Mouse (Mus musculus): ENCODE results near the gene Slc7a15. TPM values are rescaled to one million over a fixed set of nuclear protein-coding genes. Genes with fewer than 3 reads are reported as not detected.
A peak's percentile ranks its signal among the peaks of the same experiment; 100 is the strongest.

Gene Slc7a15
- total RNA-seq, 2 experiments from 2014 or later, result not detected

- DNase-seq (ENCODE audit: low spot score), result no peak
- intact Hi-C loops (cut with DNase I), result loop anchor here (5.0 kb wide), 1 partner anchor 36 kb away; no protein-coding TSS in a partner anchor
Observed at GRCm38 (mm10) chr12:8511037-8511882, 87.6 kb downstream of the Slc7a15 start.

DNA sequence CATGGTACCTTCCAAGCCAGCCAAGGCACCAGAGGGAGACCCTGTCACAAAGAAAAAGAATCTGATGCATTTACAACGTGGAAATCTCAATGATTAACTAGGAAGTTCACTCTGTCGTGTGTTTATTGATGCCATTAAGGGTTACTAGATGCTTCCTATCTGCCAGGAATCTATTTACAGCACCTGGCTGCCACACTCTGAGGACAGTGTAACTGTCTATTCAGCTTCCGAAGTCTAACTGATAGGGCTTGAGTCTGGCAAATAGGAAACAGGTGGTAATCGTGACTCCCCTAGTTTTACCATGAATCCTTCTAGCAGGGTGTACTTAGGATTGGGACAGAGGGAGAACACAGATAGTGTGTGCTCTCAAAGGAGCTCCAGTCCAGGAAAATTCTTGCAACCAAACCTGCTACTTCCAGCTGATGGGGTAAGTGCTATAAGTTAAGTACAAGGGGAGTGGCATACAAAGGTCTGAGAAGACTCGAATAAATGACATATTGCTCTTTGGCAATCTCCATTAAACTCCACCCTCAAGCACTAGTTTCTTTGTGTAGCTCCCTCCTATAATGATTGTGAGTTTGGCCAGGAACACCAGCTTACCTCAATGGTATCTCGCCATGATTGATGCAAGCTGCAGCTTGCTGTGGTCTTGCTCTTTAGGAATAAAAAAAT is 88.4 kb downstream of the Slc7a15 start:
- intact Hi-C loops (cut with DNase I), result loop anchor here (5.0 kb wide), 1 partner anchor 37 kb away; no protein-coding TSS in a partner anchor
- DNase-seq (ENCODE audit: low spot score), result no peak

GRCm38 (mm10) chr12:8509693-8510092 is 89.2 kb downstream of the Slc7a15 start:
- DNase-seq (ENCODE audit: low spot score), result no peak
- intact Hi-C loops (cut with DNase I), result loop anchor here (5.0 kb wide), 1 partner anchor 38 kb away; no protein-coding TSS in a partner anchor

DNA sequence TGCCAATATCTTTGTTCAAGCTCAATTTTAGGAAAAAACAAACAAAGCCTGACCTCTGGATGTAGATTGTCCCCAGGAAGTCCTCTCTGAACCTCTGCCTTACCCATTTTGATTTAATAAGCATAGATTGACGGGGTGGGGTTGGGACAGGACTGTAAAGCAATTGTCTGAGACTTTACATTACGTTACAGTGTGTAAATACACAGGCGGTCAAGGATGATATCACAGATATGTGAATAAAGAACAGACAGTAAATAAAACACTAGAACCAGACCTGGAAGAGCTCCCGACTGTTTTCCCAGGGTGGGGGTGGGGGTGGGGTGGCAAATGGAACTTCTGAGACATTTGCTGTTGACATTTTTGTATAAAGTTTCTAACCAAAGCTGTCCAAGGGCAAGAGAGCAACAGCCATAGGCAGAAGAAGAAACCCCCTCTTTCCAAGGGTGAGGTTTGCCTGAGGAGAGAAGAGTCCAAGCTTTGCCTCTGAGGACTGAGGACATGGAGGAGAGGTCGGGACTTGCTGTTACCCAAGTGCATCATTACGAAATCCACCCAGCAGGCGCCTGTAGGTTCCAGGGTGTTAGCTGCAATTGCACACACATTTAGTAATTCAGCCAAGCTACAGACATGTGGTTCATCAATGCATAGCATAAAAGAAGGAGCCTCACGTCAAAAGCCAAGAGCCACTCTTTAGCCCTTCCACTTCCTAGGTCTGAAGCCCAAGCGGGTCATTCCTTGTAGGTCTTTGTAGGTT is 91.7 kb downstream of the Slc7a15 start:
- DNase-seq (ENCODE audit: low spot score), result no peak
- intact Hi-C loops (cut with DNase I), result no loop called here

GRCm38 (mm10) chr12:8504131-8504530 is 94.7 kb downstream of the Slc7a15 start:
- no peak for DNase-seq (ENCODE audit: low spot score)
- intact Hi-C loops (cut with DNase I), result no loop called here

- intact Hi-C loops (cut with DNase I), result loop anchor here (1.0 kb wide), 1 partner anchor 176 kb away; no protein-coding TSS in a partner anchor
- DNase-seq (ENCODE audit: low spot score), result no peak
Observed at GRCm38 (mm10) chr12:8502546-8502945, 96.3 kb downstream of the Slc7a15 start.

DNA sequence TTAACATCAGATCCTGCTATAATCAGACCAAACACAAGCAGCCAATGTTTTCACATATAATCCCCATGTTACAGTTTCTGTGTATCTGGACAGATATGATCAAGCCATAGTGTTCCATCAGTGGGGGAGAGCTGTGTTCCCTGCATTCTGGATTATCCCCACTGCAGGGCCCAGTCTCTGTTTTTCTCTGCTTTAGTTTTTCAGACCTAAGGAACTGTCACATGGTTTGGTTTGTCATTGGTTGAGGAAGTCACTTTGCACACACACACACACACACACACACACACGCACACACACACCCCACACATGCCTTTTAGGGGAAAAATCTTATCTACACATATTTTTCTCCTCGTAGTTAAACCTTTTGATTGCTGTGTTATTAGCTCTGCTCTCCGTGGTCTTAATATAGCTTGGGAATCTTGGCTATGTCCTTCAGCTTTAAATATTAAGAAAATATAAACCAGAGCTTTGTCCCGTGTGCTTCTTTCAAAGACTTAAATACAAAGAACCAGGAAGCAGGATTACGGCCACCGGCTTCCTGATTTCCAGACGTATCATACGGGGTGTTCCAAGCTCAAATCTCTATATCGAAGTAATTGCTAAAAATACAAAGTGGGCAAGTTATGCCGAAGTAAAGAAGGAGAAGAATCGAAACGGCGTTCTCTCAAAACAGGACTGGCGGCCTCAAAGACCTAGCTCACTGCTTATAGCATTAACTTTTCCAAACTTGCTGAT is 97.1 kb downstream of the Slc7a15 start:
- intact Hi-C loops (cut with DNase I), result loop anchor here (1.0 kb wide), 1 partner anchor 175 kb away; no protein-coding TSS in a partner anchor
- DNase-seq (ENCODE audit: low spot score), result no peak

- DNase-seq (ENCODE audit: low spot score), result no peak
- intact Hi-C loops (cut with DNase I), result no loop called here
Observed at GRCm38 (mm10) chr12:8500597-8501570, 98.0 kb downstream of the Slc7a15 start.

DNA sequence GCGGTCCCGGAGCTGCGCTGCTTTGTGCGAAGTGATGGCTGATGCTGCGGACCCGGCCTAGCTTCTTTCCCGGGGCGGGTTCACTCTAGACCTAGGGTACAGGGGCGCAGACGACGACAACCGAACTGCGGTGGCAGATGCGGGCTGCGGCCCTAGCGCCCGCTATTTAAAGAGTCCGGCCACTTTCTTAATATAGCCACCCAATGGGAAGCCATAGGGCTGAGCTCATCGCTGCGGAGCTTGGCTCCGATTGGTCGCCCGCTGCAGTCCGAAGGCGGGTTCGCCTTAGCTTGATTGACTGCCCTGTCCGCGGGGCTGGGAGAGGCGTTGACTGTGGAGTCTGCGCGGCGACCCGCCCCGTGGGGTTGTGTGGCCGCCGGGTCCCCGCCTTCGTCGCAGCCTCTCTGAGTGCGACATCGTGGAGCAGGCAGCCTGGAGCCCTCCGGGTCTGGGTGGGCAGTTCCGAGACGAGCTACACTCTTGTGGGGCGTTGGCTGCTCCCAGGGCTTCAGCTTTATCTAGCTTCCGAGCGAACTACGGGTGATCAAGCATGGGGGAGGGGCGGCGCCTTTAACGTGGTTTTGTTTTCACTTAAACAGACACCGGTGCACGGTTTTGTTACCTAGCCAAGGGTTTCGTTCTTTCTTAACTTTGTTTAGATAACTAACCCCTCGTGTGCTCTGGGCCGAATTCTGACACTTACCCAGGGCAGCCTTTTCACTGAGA is 98.8 kb downstream of the Slc7a15 start, which contains the start of gene Rhob:
Gene Rhob (minus strand): TSS at position 139 of the 726 bp plus-strand sequence.
- DNase-seq (ENCODE audit: low spot score), result peak; percentile 99
- intact Hi-C loops (cut with DNase I), result no loop called here

DNA sequence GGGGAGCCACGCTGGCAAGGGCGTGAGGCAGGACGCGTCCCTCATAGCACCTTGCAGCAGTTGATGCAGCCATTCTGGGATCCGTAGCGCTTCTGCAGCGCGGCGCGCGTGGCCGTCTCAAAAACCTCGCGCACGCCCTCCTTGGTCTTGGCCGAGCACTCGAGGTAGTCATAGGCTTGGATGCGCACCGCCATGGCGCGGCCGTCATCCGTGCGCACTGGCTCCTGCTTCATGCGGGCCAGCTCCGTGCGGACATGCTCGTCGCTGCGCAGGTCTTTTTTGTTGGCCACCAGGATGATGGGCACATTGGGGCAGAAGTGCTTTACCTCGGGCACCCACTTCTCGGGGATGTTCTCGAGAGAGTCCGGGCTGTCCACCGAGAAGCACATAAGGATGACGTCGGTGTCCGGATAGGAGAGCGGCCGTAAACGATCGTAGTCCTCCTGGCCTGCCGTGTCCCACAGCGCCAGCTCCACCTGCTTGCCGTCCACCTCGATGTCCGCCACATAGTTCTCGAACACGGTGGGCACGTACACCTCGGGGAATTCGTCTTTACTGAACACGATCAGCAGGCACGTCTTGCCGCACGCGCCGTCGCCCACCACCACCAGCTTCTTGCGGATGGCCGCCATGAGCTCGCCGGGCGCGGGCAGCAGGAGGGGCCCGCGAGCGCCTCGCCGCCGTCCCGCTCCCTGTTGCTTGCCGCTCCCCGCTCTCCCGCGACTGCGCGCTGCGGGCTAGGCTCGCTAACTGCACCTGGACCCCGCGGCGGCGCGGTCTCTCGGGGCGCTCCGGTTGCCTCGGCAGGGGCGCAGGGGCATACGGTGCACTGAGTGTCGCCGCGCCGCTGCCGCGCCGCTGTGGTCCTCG is 99.6 kb downstream of the Slc7a15 start:
- intact Hi-C loops (cut with DNase I), result no loop called here

GRCm38 (mm10) chr12:8498591-8499000 is 100.3 kb downstream of the Slc7a15 start:
- intact Hi-C loops (cut with DNase I), result no loop called here
- DNase-seq (ENCODE audit: low spot score), result no peak

More for the DNA sequence above, 99.6 kb downstream of the Slc7a15 start:
- peak; percentile 42 for DNase-seq (ENCODE audit: low spot score)

DNA sequence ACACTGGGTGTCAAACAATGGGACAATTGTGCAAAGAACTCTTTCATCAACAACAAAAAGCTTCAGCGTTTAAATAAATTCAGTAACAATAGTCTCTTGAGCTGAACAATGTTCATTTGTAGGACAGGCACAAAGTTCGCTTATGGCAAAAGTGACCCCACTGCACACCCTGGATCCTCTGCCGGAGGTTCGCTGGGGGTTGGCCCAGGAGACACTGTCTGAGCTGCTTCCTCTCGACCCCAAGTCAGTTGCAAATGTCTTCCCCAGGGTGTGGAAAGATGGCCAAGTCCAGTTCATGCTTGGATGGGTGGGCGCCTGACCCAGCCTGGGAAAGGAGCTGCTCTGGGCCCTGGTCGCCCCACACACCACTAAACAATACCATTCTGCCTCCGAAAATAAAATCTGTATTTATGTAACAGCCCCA is 100.7 kb downstream of the Slc7a15 start:
- intact Hi-C loops (cut with DNase I), result no loop called here
- no peak for DNase-seq (ENCODE audit: low spot score)

GRCm38 (mm10) chr12:8497314-8497706 is 101.6 kb downstream of the Slc7a15 start:
- intact Hi-C loops (cut with DNase I), result no loop called here
- no peak for DNase-seq (ENCODE audit: low spot score)

GRCm38 (mm10) chr12:8496679-8497313 is 102.1 kb downstream of the Slc7a15 start:
- DNase-seq (ENCODE audit: low spot score), result no peak
- intact Hi-C loops (cut with DNase I), result loop anchor here (1.0 kb wide), 1 partner anchor 51 kb away; no protein-coding TSS in a partner anchor

- intact Hi-C loops (cut with DNase I), result loop anchor here (1.0 kb wide), 1 partner anchor 51 kb away; no protein-coding TSS in a partner anchor
- peak; percentile 66 for DNase-seq (ENCODE audit: low spot score)
Observed at GRCm38 (mm10) chr12:8495881-8496678, 102.8 kb downstream of the Slc7a15 start.
